Mouse (Mus musculus): ENCODE measurements around the gene Guk1. TPM values are rescaled to one million over a fixed set of nuclear protein-coding genes. Genes with fewer than 3 reads are reported as not detected.
A peak's percentile ranks its signal among the peaks of the same experiment; 100 is the strongest.

Gene Guk1
- 10 to 100 TPM in 5 of 26 experiments, 1 to 10 TPM in 19, not detected in 2; 1.2 to 37.4 (median 7.1) TPM for total RNA-seq (2018; cell fraction: chromatin; rRNA removed)
- 10 to 100 TPM; 10.6 to 26.0 (median 16.0) TPM for total RNA-seq (2018; cell fraction: cytosol; rRNA removed)
- 10 to 100 TPM in 5 of 26 experiments, 1 to 10 TPM in 21; 3.5 to 30.5 (median 6.5) TPM for total RNA-seq (2018; cell fraction: nucleus; rRNA removed)
- 11.6 to 29.1 TPM (median 24.4 TPM) in 3 replicates for polyA plus RNA-seq (2018)

DNA sequence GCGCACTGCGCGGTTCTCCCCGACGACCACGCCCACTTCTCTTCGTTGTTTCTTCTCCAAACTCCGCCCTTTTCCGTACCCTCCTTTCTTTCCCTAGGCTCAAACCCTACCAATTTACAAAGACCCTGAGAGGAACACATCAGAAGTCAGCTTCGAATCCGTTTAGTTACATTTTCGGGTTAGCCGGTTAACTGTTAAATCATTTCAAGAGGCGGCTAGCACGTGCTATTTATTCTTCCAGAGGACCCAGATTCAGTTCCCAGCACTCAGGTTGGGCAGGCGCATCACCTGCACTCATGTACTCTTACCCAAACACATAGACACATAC, at the start of gene Guk1:
Guk1 (minus strand) TSS at position 154 of the 328 bp plus-strand sequence.
- Histone ChIP-seq H3K27ac (peak within 1 kb of the TSS; percentile 41; the same call in 1 of the 2 replicates), H3K36me3 (ENCODE audit: inconsistent target) (no peaks in the 10 kb centered on the region), H3K4me3 (ENCODE audit: inconsistent target) (peak within 1 kb of the TSS; percentile 59), H3K79me2 (ENCODE audit: inconsistent target) (no peaks in the 10 kb centered on the region; the same call in 1 of the 2 replicates)
- 5% methylated on average over 16 of the region's 16 CpGs for WGBS (ENCODE audit: missing documents)

GRCm38 (mm10) chr11:59239796-59240195, 47.8 kb upstream of the Guk1 start:
- no peaks in the 10 kb centered on the region for H3K36me3 ChIP-seq (ENCODE audit: inconsistent target)
- H3K79me2 ChIP-seq (ENCODE audit: inconsistent target), result no peaks in the 10 kb centered on the region
- 89% methylated on average over 4 of the region's 4 CpGs for WGBS (ENCODE audit: missing documents)
- no peak overlapping the region for H3K4me3 ChIP-seq (ENCODE audit: inconsistent target)
- no peak overlapping the region for H3K27ac ChIP-seq

DNA sequence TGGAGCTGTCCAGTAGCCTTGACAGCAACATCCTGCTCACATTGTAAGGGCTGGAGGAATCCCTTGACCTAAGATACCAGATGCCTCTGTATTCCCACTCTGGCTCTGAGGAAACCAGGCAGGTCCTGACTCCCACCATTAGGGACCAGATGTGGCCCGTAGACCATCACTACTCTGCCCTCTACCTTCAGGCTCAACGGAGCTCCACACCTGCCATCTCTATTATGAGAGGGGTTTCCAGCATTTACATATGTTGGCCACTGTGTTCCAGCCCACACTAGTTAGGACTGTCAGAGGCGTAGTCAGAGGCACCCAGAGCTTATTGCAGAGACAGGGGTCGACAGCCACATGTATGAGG, 47.4 kb upstream of the Guk1 start:
- H3K36me3 ChIP-seq (ENCODE audit: inconsistent target), result no peaks in the 10 kb centered on the region
- H3K79me2 ChIP-seq (ENCODE audit: inconsistent target), result no peaks in the 10 kb centered on the region
- 72% methylated on average over 4 of the region's 4 CpGs for WGBS (ENCODE audit: missing documents)
- H3K27ac ChIP-seq, result no peak overlapping the region
- H3K4me3 ChIP-seq (ENCODE audit: inconsistent target), result no peak overlapping the region

- 15% methylated on average over 14 of the region's 15 CpGs for WGBS (ENCODE audit: missing documents)
- no peak overlapping the region for H3K4me3 ChIP-seq (ENCODE audit: inconsistent target)
- H3K27ac ChIP-seq, result no peak overlapping the region
- H3K79me2 ChIP-seq (ENCODE audit: inconsistent target), result no peaks in the 10 kb centered on the region
- no peaks in the 10 kb centered on the region for H3K36me3 ChIP-seq (ENCODE audit: inconsistent target)
Observed at GRCm38 (mm10) chr11:59238525-59239427, 46.8 kb upstream of the Guk1 start.

DNA sequence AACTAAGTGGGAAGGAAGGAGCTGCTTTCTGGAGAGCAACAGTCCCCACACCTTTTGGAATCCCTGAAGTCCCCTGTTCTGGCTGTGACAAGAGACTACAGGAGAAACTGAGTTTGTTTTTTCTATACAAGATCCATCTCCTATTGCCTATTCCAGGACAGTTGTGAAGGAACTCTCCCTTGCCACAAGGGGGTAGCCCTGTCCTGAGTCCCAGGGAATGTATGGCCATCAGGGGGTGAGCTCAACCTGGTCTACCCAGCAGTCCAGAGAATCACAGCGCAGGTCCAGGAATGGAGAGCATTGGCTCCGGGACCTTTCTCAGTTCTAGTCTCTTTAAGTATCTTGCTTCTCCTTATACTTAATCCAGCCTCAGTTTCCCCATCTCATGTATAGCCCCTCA, 40.8 kb upstream of the Guk1 start:
- Histone ChIP-seq H3K36me3 (ENCODE audit: inconsistent target) (no peaks in the 10 kb centered on the region), H3K4me3 (ENCODE audit: inconsistent target) (no peak overlapping the region), H3K27ac (no peak overlapping the region), H3K79me2 (ENCODE audit: inconsistent target) (peaks cover 8% of the 10 kb centered on the region; the same call in 1 of the 2 replicates)
- WGBS (ENCODE audit: missing documents), result 89% methylated on average over 2 of the region's 2 CpGs

DNA sequence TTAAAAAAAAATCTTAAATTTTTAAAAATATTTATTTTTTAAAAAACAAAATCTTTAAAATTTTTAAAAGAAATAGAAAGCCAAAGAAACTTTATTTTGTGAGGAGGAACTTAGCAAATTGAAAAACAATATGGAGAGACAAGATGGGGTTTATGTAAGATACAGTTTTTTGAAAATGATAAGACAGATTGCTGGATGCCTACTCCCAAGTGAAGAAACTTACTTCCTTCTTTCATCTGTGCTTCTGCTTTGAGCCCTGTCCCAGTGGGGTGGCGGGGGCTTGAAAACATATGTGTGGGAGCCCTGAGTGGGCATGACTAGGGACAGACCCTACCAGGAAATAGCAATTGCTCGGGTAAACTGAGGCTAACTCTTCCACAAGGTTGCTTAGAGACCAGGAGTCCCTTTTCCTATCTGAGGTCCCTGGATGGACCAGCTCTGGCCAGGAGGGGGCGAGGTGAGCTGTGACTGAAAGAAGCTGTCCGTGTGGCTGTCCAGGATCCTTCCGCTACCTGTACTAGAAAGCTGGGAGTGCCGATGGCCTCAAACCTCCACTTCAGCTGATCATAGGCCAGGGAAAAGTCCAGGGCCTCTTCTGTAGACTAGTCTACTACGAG, 38.2 kb upstream of the Guk1 start:
- Histone ChIP-seq H3K4me3 (ENCODE audit: inconsistent target) (no peak overlapping the region), H3K27ac (0 out of 2 replicates have a peak overlapping the region, but pooled peaks have one; percentile 5), H3K79me2 (ENCODE audit: inconsistent target) (peaks cover 33% of the 10 kb centered on the region), H3K36me3 (ENCODE audit: inconsistent target) (no peaks in the 10 kb centered on the region)
- WGBS (ENCODE audit: missing documents), result 19% methylated on average over 7 of the region's 7 CpGs

DNA sequence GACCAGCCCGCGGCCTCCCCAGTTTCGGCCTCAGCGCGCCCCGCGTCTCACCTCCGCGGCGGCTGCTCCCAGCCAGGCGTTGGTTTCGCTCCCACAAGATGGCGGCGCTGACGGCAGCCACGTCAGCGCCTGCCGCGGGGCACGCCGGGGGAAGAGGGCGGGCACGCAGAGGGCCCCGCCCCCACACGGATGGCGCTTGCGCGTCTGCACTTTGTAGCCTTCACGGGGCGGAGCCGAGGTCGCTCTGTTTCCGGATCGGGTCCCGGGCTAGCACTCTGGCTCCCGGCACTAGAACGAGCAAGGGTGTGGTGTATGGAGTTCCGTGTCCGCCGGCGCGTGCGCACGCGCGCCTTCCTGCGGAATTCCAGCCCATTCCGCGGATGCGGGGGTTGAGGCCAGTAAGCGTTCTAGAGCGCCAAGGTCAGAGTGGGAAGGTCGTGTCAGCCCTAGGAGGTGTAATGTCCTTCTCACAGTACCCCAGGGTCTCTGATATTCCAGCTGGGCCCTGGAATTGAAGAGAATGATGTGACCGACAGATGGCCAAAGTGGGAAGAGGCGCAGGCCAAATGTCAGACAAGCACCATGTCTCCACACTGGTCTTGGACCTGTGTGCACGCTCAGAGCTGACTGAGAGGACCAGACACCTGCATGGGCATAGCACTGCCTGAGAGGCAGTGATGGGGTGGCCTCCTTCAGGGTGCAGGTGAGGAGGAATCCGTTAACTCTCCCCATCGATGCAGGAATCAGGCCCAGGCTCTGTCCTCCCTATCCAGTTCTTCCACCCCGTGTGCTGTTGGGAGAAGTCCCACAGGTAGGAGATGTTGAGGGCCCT, 36.3 kb upstream of the Guk1 start, which contains the start of gene Arf1:
Arf1 (minus strand) TSS at position 149 of the 832 bp plus-strand sequence.
- Histone ChIP-seq H3K79me2 (ENCODE audit: inconsistent target) (peaks cover 52% of the 10 kb centered on the region), H3K36me3 (ENCODE audit: inconsistent target) (no peaks in the 10 kb centered on the region), H3K27ac (peak within 1 kb of the TSS; percentile 96), H3K4me3 (ENCODE audit: inconsistent target) (peak within 1 kb of the TSS; percentile 100)
- WGBS (ENCODE audit: missing documents), result 6% methylated on average over 58 of the region's 59 CpGs

DNA sequence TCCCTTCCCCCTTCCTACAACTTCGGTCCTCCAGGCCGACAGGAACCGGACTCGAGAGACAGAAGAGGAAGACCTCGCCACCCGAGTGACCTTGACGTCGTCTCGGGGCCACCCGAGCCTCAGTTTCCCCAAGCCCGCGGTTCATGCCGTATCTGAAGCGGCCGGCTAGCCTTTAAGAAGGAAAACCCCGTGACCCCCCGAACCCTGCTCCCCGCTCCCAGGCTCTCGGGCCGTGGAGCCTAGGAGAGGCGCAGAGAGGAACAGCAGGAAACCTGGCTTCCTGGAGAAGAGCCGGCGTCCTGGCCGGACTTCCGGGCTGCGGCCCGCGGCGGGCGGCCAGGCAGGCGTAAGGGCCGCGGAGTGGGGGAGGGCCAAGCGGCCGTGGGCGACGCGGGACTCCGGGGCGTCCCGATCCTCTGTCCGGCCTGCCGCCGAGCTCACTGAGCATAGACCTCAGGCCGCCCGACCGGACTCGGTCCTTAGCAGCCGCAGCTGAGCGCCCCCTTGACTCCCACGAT, 35.7 kb upstream of the Guk1 start:
- under 1% methylated on average over 50 of the region's 51 CpGs for WGBS (ENCODE audit: missing documents)
- Histone ChIP-seq H3K4me3 (ENCODE audit: inconsistent target) (peak overlapping the region; percentile 100), H3K36me3 (ENCODE audit: inconsistent target) (no peaks in the 10 kb centered on the region), H3K27ac (peak overlapping the region; percentile 96), H3K79me2 (ENCODE audit: inconsistent target) (peaks cover 59% of the 10 kb centered on the region)

DNA sequence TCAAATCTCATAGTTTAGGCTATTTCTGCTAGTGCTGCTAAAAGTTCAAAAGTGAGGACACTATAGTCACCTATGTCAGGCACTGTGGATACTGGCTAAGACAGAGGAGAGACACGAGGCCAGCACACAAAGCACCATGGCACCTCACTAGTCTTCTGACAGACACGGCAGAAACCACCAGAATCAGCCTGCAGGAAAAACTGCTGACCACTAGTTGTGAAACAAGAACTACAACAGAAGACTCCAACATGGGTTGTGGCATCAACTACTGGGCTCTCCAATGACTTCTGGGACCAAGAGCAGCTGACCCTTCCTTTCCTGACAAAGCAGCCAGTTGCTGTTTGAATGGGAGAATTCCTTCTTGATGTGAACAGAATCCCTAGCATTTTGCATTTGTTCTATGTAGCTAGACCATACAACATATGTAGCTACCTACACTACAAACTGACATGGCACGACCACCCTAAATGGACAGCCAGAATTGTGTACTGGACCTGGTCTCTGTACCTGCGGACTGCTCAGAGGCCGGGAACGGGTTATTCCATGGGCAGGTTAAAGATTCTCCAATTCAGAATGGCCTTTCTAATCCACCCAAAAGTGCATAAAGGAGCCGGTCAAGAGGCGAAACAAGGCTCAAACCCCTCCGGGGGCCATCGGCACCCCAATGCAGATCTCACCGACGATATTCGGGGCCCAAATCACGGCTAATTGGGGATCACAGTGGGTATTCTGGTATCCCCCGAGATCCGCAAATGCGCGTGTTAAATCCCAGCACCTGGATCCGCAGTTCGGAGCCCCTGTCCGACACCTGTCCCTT, 35.0 kb upstream of the Guk1 start:
- WGBS (ENCODE audit: missing documents), result 2% methylated on average over 21 of the region's 21 CpGs
- peak overlapping the region; percentile 96 for H3K27ac ChIP-seq
- peak overlapping the region; percentile 100 for H3K4me3 ChIP-seq (ENCODE audit: inconsistent target)
- H3K36me3 ChIP-seq (ENCODE audit: inconsistent target), result no peaks in the 10 kb centered on the region
- peaks cover 65% of the 10 kb centered on the region for H3K79me2 ChIP-seq (ENCODE audit: inconsistent target)

DNA sequence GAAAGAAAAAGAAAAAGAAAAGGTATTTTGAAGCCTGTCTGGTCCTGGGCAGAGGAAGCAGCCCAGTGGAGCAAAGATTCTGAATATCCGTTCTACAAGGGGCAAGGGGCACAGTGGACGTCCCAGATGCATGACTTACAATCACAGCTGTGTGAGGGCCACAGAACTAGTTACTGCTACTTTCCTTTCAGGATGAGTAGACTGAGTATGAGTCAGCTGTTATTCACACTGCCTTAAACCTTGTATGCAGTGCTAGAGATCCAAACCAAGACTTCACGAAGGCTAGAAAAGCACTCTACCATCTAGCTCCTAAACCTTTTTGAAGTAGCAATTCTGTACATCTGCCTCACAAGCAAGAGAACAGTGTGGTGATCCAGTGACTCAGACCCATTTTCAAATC, 34.2 kb upstream of the Guk1 start:
- Histone ChIP-seq H3K4me3 (ENCODE audit: inconsistent target) (peak overlapping the region; percentile 100), H3K79me2 (ENCODE audit: inconsistent target) (peaks cover 73% of the 10 kb centered on the region), H3K36me3 (ENCODE audit: inconsistent target) (no peaks in the 10 kb centered on the region), H3K27ac (peak overlapping the region; percentile 96)
- WGBS (ENCODE audit: missing documents), result 35% methylated on average over 3 of the region's 3 CpGs

DNA sequence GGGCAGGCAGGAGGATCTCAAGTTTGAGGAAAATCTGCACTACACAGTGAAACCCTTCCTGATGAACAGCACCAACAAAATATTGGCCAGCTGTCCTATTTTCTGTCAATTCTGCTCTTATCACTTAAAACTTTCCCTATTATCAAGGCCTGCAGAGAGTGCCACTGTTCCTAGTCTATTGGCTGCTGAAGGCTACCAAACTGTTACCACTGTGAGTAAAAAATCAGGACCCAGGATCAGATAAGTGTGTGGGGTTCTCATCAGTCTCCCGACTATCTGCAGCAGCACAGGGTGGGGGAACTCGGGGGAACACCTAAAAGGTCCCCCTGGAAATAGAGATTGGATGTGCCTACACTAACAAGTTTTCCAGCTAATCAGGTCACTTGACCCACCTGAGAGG, 33.2 kb upstream of the Guk1 start:
- 67% methylated on average over 2 of the region's 2 CpGs for WGBS (ENCODE audit: missing documents)
- Histone ChIP-seq H3K36me3 (ENCODE audit: inconsistent target) (peaks cover 3% of the 10 kb centered on the region; the same call in 1 of the 2 replicates), H3K27ac (no peak overlapping the region), H3K79me2 (ENCODE audit: inconsistent target) (peaks cover 84% of the 10 kb centered on the region), H3K4me3 (ENCODE audit: inconsistent target) (no peak overlapping the region)

GRCm38 (mm10) chr11:59224470-59224869, 32.5 kb upstream of the Guk1 start:
- 13% methylated on average over 2 of the region's 2 CpGs for WGBS (ENCODE audit: missing documents)
- peaks cover 91% of the 10 kb centered on the region for H3K79me2 ChIP-seq (ENCODE audit: inconsistent target)
- peaks cover 10% of the 10 kb centered on the region; the same call in 1 of the 2 replicates for H3K36me3 ChIP-seq (ENCODE audit: inconsistent target)
- H3K4me3 ChIP-seq (ENCODE audit: inconsistent target), result no peak overlapping the region
- no peak overlapping the region for H3K27ac ChIP-seq

- Histone ChIP-seq H3K4me3 (ENCODE audit: inconsistent target) (no peak overlapping the region), H3K79me2 (ENCODE audit: inconsistent target) (peaks cover 93% of the 10 kb centered on the region), H3K36me3 (ENCODE audit: inconsistent target) (peaks cover 11% of the 10 kb centered on the region; the same call in 1 of the 2 replicates), H3K27ac (no peak overlapping the region)
- WGBS (ENCODE audit: missing documents), result 44% methylated on average over 2 of the region's 3 CpGs
Observed at GRCm38 (mm10) chr11:59224025-59224424, 32.0 kb upstream of the Guk1 start.
